8 mouse cellular contexts compared by ENCODE assay signal in the genomic region with DNA sequence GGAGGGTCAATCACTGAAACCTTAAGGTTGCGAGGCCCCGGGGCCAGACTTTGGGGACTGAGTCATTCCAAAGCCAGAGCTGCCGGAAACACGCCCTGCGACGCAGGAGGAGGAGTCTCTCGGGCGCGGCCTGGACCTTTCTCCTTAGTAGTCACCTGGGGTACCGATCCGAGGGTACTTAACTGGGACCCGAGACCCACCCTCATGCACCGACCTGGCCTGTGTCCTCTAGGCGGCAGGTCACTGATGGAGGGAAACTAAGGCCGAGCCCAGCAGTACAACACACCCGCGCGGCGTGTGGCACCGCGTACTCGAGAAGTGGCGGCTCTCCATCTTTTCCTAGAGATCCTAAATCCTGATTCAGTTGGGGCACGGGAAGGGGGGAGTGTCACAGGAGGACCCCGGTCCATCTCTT. TPM values are rescaled to one million over a fixed set of nuclear protein-coding genes. Genes with fewer than 3 reads are reported as not detected.
DNase-seq lines count a peak whose midpoint lies in the region; ATAC-seq and TF ChIP-seq lines count a peak whose summit lies in the region.

No protein-coding gene starts in this region.

- peak overlapping the region; percentile 94 for H3K27ac ChIP-seq in embryonic facial prominence, embryonic 10.5 days (replicated peaks)
- H3K27ac ChIP-seq in limb, embryonic 14.5 days (replicated peaks; ENCODE audit: low read depth, low read length), result peak overlapping the region; percentile 85
- H3K27ac ChIP-seq in midbrain, embryonic 16.5 days (ENCODE audit: low read length), result peak overlapping the region; percentile 89
- H3K27ac ChIP-seq in stomach, postnatal 0 days (replicated peaks), result peak overlapping the region; percentile 95

- TF ChIP-seq CTCF in stomach, postnatal 0 days (IDR thresholded peaks at IDR 0.05; ENCODE audit: low read depth), result 0 out of 2 replicates have a peak, but pooled peaks have one; percentile 19

- peak overlapping the region; percentile 89 for H3K4me3 ChIP-seq in embryonic facial prominence, embryonic 10.5 days
- peak overlapping the region; percentile 83 for H3K4me3 ChIP-seq in limb, embryonic 14.5 days (replicated peaks; ENCODE audit: low read length)
- peak overlapping the region; percentile 86 for H3K4me3 ChIP-seq in midbrain, embryonic 16.5 days (ENCODE audit: low read depth, low read length)
- H3K4me3 ChIP-seq in stomach, postnatal 0 days (ENCODE audit: low read depth, low read length), result peak overlapping the region; percentile 76

- TF ChIP-seq POLR2A in limb, embryonic 14.5 days (IDR thresholded peaks at IDR 0.05; ENCODE audit: borderline replicate concordance, extremely low read depth, insufficient read depth, insufficient read length), result no peak

- H3K4me1 ChIP-seq in embryonic facial prominence, embryonic 10.5 days, result peaks cover 33% of the 10 kb centered on the region
- H3K4me1 ChIP-seq in limb, embryonic 14.5 days (ENCODE audit: control insufficient read depth, insufficient read depth, low read length), result peaks cover 23% of the 10 kb centered on the region
- H3K4me1 ChIP-seq in midbrain, embryonic 16.5 days (ENCODE audit: control insufficient read depth, insufficient read depth, low read length), result peaks cover 25% of the 10 kb centered on the region
- H3K4me1 ChIP-seq in stomach, postnatal 0 days (replicated peaks; ENCODE audit: control insufficient read depth, insufficient read depth), result peaks cover 12% of the 10 kb centered on the region; the same call in 1 of the 2 replicates

- peak overlapping the region; percentile 68 for H3K4me2 ChIP-seq in limb, embryonic 14.5 days (replicated peaks; ENCODE audit: low read depth, low read length, severe bottlenecking)
- peak overlapping the region; percentile 69 for H3K4me2 ChIP-seq in midbrain, embryonic 16.5 days (ENCODE audit: low read length)
- H3K4me2 ChIP-seq in stomach, postnatal 0 days (replicated peaks; ENCODE audit: low read depth), result peak overlapping the region; percentile 63

- peak; percentile 48 for TF ChIP-seq EP300 in stomach, postnatal 0 days (optimal IDR thresholded peaks at IDR 0.05)

- 0 out of 2 replicates have a peak, but pooled peaks cover 5% of the 10 kb centered on the region for H3K27me3 ChIP-seq in embryonic facial prominence, embryonic 10.5 days (replicated peaks; ENCODE audit: low read depth, poor library complexity, severe bottlenecking)
- H3K27me3 ChIP-seq in limb, embryonic 14.5 days (ENCODE audit: control insufficient read depth, insufficient read depth, low read length), result no peaks in the 10 kb centered on the region
- no peaks in the 10 kb centered on the region for H3K27me3 ChIP-seq in midbrain, embryonic 16.5 days (ENCODE audit: control insufficient read depth, insufficient read depth, low read depth, low read length)
- H3K27me3 ChIP-seq in stomach, postnatal 0 days (ENCODE audit: control insufficient read depth, insufficient read depth, low read length), result no peaks in the 10 kb centered on the region

- peak; percentile 89 for DNase-seq in 3134 (ENCODE audit: extremely low read depth, insufficient read length, low spot score)
- DNase-seq in adrenal gland, adult (ENCODE audit: inconsistent age in 2 of 2, low spot score in 1 of 2), result peak; percentile 87 to 94
- peak; percentile 79 for DNase-seq in embryonic facial prominence, embryonic 10.5 days (ENCODE audit: low spot score)
- peak; percentile 98 for DNase-seq in heart, adult 11 months
- peak; percentile 78 for DNase-seq in kidney, adult 11 months
- DNase-seq in limb, embryonic 14.5 days (ENCODE audit: low spot score), result peak; percentile 80
- DNase-seq in stomach, postnatal 0 days (ENCODE audit: low spot score), result peak; percentile 87

- peaks cover 38% of the 10 kb centered on the region for H3K36me3 ChIP-seq in embryonic facial prominence, embryonic 10.5 days (replicated peaks)
- peaks cover 15% of the 10 kb centered on the region for H3K36me3 ChIP-seq in limb, embryonic 14.5 days (ENCODE audit: control insufficient read depth, insufficient read depth, low read length)
- peaks cover 10% of the 10 kb centered on the region for H3K36me3 ChIP-seq in midbrain, embryonic 16.5 days (ENCODE audit: control insufficient read depth, insufficient read depth, low read length)
- peaks cover 15% of the 10 kb centered on the region for H3K36me3 ChIP-seq in stomach, postnatal 0 days (ENCODE audit: control insufficient read depth, insufficient read depth, low read length)

- WGBS in embryonic facial prominence, embryonic 10.5 days, result under 1% methylated on average over 25 of the region's 25 CpGs
- WGBS in limb, embryonic 14.5 days, result under 1% methylated on average over 25 of the region's 25 CpGs
- under 1% methylated on average over 25 of the region's 25 CpGs for WGBS in midbrain, embryonic 16.5 days
- 0% methylated on average over 25 of the region's 25 CpGs for WGBS in stomach, postnatal 0 days

- ATAC-seq in limb, embryonic 14.5 days (ENCODE audit: low FRiP score, low read depth), result 0 out of 2 replicates have a peak, but pooled peaks have one; percentile 1
- peak; percentile 62 for ATAC-seq in midbrain, embryonic 16.5 days
- ATAC-seq in stomach, postnatal 0 days (ENCODE audit: low FRiP score, low TSS enrichment), result peak; percentile 27

- peaks cover 10% of the 10 kb centered on the region; the same call in 1 of the 2 replicates for H3K9me3 ChIP-seq in embryonic facial prominence, embryonic 10.5 days
- 0 out of 2 replicates have a peak, but pooled peaks cover 9% of the 10 kb centered on the region for H3K9me3 ChIP-seq in limb, embryonic 14.5 days (ENCODE audit: control insufficient read depth, low read length)
- no peaks in the 10 kb centered on the region for H3K9me3 ChIP-seq in midbrain, embryonic 16.5 days (replicated peaks; ENCODE audit: control insufficient read depth, low read length, poor library complexity, severe bottlenecking)
- H3K9me3 ChIP-seq in stomach, postnatal 0 days (ENCODE audit: control insufficient read depth, low read length), result no peaks in the 10 kb centered on the region; the same call in 1 of the 2 replicates

- H3K9ac ChIP-seq in limb, embryonic 14.5 days (ENCODE audit: low read depth, low read length, severe bottlenecking), result peak overlapping the region; percentile 82
- peak overlapping the region; percentile 94 for H3K9ac ChIP-seq in midbrain, embryonic 16.5 days (ENCODE audit: low read depth, low read length)
- H3K9ac ChIP-seq in stomach, postnatal 0 days (ENCODE audit: low read length), result peak overlapping the region; percentile 82

RNA-seq across cellular contexts. Expression of gene Txn1, which starts 0.7 kb away (rescaled TPM):
- 405 and 415 TPM in 2 replicates for polyA plus RNA-seq in embryonic facial prominence, embryonic 10.5 days (2016; fragmentation: Nextera tagmentation; extraction: Ambion mirVana)
- 237 and 292 TPM in 2 replicates for polyA plus RNA-seq in limb, embryonic 14.5 days (2012; rRNA removed)
- polyA plus RNA-seq in limb, embryonic 14.5 days (2014; fragmentation: Nextera tagmentation; extraction: Ambion mirVana), result 372 and 378 TPM in 2 replicates
- 289 and 307 TPM in 2 replicates for polyA plus RNA-seq in midbrain, embryonic 16.5 days (2015; fragmentation: Nextera tagmentation; extraction: Ambion mirVana)
- 530 and 563 TPM in 2 replicates for polyA plus RNA-seq in stomach, postnatal 0 days (2015; fragmentation: Nextera tagmentation; extraction: Ambion mirVana)

RNA-seq across cellular contexts. Expression of gene D630039A03Rik, which starts 39.5 kb away (rescaled TPM):
- polyA plus RNA-seq in embryonic facial prominence, embryonic 10.5 days (2016; fragmentation: Nextera tagmentation; extraction: Ambion mirVana), result 0.11 TPM in 1 of 2 replicates, not detected in the other
- 0.33 and 0.36 TPM in 2 replicates for polyA plus RNA-seq in limb, embryonic 14.5 days (2012; rRNA removed)
- 0.11 and 0.17 TPM in 2 replicates for polyA plus RNA-seq in limb, embryonic 14.5 days (2014; fragmentation: Nextera tagmentation; extraction: Ambion mirVana)
- polyA plus RNA-seq in midbrain, embryonic 16.5 days (2015; fragmentation: Nextera tagmentation; extraction: Ambion mirVana), result 0.11 TPM in 1 of 2 replicates, not detected in the other
- polyA plus RNA-seq in stomach, postnatal 0 days (2015; fragmentation: Nextera tagmentation; extraction: Ambion mirVana), result 12.7 and 14.2 TPM in 2 replicates

RNA-seq across cellular contexts. Expression of gene Txndc8, which starts 53.4 kb away (rescaled TPM):
- not detected in 2 replicates for polyA plus RNA-seq in embryonic facial prominence, embryonic 10.5 days (2016; fragmentation: Nextera tagmentation; extraction: Ambion mirVana)
- polyA plus RNA-seq in limb, embryonic 14.5 days (2012; rRNA removed), result not detected in 2 replicates
- not detected in 2 replicates for polyA plus RNA-seq in limb, embryonic 14.5 days (2014; fragmentation: Nextera tagmentation; extraction: Ambion mirVana)
- polyA plus RNA-seq in midbrain, embryonic 16.5 days (2015; fragmentation: Nextera tagmentation; extraction: Ambion mirVana), result not detected in 2 replicates
- not detected in 2 replicates for polyA plus RNA-seq in stomach, postnatal 0 days (2015; fragmentation: Nextera tagmentation; extraction: Ambion mirVana)

Comparison
In these comparisons a context has a peak if more than half of its experiments do, and no peak if none do; other contexts are left out.
1. Peak in every context shown above with its lines: DNase-seq, ATAC-seq, H3K4me3 ChIP-seq and H3K27ac ChIP-seq.
2. ATAC-seq: peak in every context shown above with its lines; median percentile 62 in midbrain, embryonic 16.5 days; 27 in stomach, postnatal 0 days; 1 in limb, embryonic 14.5 days.
3. RNA of gene D630039A03Rik, which starts 39.5 kb away (polyA plus RNA-seq): 12.7 to 14.2 TPM in stomach, postnatal 0 days; 0.11 to 0.36 TPM in limb, embryonic 14.5 days, 0.11 TPM in embryonic facial prominence, embryonic 10.5 days and 0.11 TPM in midbrain, embryonic 16.5 days; every median in the first group is over 10 times any median in the second.